Mouse (Mus musculus) retina, embryonic 14.5 days (tissue): ENCODE results near the gene Lyrm4.

ENCODE experiments used
- DNase-seq: peaks from one replicate; pipeline ENCODE4 v3.0.0-alpha.2; 2015; ENCODE audit warnings: low spot score

The Lyrm4 gene

DNA sequence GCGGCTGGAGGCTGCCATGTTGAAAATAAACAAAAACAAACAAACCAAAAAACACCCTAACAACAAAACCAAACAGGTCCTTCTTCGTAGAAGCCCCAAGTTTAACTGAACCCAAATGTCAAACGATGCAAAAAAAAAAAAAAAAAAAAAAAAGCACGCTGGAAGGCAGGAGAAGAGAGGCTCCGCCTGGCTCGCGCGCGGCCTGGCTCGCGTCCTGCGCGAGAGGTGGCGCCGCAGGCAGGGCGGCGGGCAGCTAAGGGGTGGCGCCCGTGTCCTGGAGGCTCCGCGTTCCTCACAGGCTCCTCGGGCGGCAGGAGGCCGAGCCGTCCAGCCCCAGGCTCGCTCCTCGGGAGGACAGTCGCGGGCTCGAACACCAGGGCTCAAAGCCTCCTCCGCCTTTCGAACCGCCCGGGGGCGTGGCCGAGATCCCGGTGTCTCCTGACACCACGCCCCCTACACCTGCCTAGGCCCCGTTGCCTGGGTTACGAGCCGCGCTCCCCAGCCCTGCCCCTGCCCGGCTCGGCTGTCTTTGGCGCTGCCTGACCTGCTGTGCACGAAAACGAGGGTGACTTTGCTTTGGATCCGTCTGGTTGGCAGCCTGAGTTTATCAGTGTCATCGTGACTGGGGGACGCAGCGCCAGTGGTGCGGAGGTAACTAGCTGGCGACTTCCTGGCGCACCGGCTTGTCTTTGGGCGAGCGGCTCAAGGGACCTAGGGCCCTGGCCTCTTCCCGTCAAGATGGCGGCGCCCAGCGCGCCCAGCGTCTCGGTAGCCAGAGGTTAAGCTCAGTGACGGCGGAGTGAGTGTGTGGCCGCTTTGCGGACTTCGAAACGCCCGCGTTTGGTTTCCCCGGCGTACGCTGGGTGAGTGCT, at the start of gene Lyrm4, which contains the start of gene Fars2:
TSS of gene Lyrm4 (minus strand) at position 384 of the 872 bp plus-strand sequence.
TSS of gene Fars2 (plus strand) at position 270 of the 872 bp plus-strand sequence.
- peak; percentile 95 for DNase-seq

DNA sequence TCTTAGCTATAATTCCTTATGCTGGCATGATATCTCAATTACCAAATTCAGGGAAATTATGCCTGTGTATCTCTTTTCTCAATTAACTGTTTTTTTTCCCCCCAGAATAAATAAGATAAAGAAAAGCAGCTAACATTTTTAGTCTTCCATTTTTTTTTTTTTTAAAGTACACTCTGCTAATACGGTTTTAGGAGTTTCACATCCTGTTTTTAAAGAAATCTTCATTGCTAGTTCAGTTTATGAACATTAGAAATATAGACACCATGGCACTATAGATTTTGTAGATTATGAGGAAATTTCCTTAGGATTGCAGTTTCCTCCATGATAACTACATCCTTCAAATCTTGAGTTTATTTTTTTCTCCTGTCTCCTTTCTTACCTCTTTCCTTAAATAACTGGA, 46.6 kb upstream of the Lyrm4 start:
- DNase-seq = no peak

DNA sequence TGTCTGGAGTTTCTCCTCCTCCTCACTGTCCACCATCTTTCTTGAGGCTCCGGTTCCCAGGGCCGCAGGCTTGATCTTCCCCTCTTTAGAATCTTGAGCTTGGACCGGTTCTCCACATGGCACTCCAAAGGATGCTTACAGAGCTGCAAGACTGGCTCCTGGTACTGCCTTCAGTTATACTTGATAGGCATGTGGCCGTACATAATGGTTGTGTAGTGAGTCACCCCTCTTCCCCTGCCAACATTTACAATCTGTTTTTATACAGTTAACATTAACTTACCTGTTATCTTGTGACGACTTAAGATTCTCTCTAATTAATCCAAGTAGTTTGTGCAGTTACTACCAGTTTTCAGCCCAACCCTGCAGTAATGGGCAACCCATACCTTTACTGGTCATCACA, 46.1 kb upstream of the Lyrm4 start:
- no peak for DNase-seq

DNA sequence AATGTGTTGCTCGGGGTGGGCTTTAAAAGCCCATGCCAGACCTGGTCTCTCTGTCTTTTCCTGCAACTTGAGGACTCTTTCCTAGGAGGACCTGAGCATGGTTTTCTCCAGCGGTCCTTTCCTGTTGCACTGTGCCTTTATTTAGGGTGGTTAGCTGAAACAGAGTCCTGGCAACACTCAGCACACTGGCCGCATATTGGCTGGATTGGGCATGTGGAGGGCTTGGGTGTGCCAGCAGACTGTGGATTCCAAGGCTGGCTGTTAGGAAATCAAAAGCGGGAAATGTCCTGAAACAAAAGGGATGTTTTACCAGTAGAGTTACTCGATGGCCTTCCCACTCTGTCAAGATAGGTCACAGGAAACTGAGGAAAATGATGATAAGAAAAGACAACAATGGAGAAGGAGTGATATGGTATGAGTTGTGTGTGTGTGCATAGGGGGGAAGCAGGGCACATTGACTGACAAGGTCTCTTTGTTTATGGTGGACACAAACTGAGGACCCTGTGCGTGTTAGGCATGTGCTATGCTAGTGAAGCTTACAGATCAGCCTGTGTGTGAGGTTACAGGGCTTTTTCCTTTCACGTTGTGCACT, 39.1 kb upstream of the Lyrm4 start:
- no peak for DNase-seq

DNA sequence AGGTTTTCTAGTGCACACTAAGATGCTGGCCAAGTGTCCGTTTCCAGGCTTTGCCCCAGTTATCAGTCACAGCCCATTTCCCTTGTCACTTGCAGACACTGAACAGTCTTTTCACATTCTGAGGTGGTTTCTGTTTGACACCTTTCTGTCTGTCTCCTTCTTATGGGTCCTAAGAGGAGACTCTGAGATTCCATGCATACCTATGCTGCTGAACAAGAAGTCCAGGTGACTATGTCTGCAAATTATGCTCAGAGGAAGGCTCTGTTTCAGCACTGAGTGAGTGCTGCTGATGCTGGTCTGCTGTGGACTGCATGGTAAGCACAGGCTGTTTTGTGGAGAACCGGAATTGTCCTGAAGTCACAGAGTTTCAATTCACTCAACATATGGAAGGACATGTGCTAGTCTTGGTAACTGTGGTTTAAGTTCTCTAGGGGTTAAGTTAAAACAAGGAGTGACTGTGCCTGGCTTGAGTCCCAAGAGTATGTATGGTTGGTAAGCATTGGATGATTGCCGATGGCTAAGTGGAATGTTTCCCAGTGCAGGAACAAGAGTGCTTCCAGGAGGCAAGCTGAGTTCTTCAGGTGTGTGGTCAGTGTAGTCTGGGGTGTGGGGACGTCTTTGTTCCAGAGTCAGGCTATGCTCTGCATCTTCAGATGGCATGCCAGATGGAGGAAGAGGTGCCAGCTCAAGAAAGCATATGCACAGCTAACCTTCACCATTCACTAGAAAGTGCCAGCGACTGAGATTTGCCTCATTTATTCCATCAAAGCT, 35.6 kb upstream of the Lyrm4 start:
- no peak for DNase-seq

DNA sequence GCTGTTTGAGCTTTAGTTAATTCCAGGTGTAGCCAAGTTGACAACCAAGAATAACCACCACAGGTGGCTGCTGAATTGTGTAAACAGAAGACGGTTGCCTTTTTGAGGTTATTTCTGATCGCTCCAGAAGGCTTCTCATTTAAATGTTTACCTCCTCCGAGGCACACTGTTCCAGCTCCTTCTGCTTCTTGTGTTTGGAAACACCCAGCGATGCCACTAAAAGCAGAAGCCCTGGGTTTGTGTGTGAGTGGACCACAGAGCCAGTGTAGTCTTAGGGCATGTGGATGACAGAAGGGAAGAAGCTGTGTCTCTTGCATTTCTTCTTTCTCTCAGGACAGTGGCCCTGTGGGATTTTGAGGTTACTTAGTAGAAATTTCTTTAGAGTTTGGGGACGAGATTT, 32.9 kb upstream of the Lyrm4 start:
- no peak for DNase-seq

DNA sequence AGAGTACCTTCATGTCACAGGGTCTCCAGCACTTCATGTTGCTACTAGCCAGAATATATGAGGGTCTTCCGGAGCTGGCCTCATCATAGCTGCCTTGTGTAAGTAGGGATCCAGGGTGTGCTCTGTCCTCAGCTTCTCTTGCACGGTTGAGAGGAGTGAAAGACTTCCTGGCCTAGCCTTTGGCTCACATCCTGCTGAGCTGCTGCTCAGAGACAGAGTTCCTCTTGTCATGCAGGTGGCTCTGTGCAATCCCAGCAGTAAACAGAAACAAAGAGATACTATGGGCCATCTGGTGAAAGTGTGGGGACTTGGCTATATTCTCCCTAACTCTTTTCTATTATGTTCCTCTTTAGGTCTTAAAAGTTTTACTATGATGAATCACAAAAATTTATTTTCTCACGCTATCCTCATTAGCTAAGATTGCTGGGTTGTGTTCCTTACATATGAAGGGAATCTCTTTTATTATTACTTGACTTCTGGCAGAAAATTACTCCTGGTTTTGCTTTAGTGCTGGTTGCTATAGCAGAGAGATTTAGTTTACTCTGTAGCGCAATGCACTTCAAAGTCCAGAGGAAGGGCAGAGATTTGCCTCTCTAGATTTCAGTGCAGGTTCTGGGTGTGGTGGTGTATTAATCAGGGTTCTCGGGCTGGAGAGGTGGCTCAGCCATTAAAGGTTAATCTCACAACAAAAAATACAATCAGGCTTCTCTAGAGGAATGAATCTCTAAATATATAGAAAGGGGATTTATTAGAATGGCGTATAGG, 32.0 kb upstream of the Lyrm4 start:
- DNase-seq = no peak

DNA sequence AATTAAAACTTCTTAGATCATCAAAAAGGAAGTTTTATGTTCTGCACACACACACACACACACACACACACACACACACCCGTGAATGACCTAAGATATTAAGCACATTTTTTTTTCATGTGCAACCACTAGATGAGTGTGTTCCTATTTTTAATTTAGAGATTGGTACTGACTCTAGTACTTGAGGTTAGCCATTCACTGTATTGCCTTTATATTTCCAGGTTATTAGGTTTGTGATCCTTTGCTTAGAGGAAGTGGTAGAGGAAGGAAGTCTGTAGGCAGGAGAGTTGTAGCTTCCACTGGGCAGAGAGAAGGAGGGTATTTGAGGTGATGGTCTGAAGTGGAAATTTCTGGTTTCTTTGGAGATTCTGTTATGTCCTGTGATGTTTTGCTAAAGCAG, 28.3 kb upstream of the Lyrm4 start:
- DNase-seq = no peak

DNA sequence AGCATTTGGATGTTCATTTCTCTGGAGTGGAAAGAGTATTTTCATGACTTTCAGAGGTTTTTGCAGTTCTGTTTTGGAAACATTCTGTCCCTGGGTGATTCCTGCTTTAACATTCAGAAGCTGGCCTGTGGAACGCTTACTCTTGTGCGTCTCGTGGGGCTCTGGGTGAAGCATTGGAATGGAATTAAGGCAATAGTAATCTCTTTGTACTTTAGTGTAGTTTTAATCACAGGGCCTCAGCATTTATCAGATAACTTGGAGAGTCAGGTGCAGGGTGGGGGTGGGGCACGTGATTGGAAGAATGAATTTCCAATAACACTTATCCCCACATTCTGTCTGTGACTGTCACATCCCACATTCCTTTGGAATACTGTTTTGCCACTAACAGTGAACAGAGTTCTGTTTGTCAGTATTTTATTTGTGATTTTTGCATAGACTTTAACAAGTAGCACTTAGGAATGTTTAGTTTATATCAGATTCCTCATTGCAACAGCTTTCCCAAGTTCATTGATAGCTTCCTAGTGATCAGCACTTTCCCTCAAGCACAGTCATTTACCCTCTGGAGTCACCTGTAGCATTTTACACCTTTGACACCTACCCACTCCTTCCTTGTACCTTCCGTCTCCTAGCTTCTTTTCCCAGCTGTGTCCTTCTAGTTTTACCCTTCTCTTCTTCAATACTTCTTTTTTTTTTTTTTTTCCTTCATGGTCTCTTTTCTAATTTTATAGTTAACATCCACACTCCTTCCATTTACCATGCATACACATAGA, 23.1 kb upstream of the Lyrm4 start:
- DNase-seq = no peak

DNA sequence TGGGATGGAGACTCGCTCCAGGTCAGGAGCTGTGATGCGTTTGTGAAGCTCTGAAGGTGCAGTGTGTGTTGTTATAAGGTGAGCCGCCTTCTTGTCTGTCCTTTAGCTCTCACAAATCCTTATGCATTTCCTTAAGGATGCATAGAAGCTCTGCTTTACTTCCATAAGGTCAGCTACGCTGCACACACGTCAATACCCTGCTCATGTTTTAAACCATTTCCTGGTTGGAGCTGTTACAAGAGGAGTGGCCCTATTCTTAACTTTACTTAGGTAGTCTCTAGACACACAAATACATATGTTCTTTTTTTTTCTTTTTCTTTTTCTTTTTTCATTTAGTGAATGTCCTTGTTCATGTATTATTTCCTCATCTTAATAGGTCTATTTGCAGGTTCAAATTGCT, 22.4 kb upstream of the Lyrm4 start:
- no peak for DNase-seq

DNA sequence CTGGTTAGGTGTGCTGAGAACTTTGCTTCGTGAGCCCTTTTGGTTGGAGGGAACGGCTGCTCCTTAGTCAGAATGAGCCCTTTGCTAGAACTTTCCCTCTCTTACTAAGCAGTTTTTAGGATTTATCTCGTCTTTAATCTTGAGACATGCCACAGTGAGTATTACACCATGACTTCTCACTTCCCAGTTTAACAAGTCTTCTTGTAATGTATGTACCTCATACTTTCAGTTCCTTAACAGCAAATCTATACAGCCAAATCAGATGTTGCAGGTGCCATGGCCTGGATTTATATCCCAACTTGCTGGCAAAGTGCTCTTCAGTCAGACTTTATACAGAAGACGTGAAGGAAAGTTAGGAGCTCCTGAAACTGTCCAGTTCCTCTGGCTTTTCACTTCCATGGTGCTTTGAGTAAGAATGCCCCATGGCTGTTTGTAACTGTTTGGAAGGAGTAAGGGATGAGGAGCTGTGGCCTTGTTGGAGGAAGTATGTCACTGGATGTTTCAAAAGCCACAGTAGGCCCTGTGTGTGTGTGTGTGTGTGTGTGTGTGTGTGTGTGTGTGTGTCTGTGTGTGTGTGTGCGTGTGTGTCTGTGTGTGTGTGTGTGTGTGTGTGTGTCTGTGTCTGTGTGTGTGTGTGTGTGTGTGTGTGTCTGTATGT, 14.8 kb upstream of the Lyrm4 start:
- no peak for DNase-seq

DNA sequence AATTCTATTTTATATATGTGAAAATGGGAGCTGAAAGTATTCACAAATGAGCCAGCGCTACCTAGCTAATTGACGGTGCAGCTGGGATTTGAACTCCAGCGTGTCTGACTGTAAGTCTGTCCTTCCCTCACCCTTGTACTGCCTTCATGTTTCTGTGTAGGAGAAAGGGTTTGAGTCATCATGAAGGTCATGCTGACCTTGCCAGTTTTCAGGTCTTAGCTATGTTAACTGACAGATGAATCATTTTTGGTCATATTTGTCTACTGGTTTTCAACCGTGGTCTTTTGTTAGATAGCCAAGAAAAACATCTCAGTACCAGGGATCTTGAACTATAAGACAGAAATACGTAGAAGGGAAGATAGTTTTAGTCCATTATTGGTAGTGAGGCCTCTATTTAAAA, 14.1 kb upstream of the Lyrm4 start:
- no peak for DNase-seq

DNA sequence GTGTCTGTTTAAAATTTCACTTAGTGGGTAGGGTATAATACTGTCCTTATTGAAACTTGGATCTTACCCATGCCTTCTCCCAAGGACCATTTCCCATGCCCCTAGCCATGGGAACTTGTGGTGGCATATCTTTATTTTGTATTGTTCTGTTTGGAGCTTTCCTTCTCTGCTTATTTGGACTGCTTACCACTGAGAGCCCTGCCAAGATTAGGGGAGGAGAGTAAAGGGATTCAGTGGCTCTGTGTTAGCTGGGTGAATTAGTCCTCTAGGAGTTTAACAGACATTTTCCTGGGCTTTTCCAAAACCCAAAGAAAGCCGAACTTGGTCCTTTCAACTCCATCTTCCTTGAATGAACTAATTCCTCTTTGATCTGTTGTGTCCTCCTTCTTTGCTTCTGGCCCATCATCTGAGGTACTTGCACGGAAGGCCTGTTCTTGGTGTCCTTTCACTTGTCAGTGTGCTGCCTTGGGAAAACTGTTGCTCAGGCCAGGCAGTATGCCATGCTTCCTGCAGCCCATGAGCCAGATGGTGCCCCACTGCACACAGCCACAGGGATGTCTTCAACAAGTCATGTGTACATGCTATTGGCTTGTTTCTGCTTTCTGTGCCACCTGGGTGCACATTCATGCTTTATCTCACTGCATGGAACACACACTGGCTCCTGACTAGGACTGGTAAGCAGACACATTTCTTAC, 12.2 kb upstream of the Lyrm4 start:
- DNase-seq = no peak

DNA sequence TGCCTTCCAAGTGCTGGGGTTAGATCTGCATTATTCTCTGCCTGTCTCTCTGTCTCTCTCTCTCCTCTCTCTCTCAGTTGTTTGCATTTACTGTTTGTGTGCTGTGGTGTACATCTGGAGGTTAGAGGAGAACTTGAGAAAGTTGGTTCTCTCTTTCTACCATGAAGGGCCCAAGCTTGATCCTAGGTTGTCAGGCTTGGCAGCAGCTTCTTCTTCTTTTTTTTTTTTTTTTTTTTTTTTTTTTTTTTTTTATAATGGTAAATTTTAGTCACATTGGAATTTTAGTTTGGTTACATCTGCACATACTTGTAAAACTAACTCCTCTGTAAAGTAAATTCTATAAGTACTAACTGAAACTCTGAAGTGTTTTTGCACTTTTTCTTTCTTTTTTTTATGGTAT, 3.3 kb upstream of the Lyrm4 start:
- DNase-seq = no peak

DNA sequence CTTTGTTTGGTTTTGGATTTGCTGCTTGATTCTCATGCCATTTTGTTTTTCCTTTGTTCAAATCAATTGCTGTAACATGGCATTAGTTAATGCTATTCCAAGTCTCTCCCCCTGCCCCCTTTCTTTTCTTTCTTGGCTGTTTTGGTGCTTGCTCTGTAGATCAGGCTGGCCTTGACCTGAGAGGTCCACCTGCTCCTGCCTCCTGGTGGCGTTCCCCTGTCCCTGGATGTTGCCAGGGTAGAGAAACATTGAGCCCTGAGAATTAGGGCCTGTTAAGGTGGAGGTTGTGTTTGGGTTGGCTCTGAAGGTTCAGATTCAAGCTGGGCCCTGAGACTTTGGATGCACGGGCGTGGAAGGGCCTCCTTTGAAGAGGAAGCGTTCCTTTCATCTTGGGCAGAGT, 2.4 kb upstream of the Lyrm4 start:
- no peak for DNase-seq

DNA sequence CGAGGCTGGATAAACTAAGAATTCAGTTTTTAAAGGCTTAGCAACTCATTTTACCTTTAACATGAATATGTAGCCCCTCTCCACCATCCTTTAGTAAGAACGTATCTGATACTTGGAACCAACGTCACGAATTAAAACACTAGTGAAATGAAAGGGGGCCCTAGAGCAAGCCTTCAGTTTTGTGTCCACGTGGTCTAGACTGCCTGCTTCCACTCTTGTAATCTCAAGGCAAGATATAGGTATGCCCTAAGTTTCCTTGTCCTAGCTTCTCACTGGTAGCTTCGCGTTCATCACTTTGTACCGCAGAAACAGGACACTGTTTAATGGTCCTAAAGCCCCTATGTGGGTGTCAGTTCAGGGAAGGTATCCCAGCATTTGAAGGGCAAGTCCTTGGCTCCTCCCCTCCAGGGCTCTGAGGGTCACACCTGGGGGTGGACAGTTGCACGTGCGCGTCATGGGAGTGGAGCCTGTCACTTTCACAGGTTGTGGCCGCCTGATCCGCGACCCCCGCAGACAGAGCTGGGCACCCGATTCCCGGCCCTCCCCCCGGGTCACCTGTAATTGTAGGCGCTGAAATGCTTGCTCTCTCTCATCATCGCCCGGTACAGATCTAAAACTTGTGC, 695 bp downstream of the Lyrm4 start:
- DNase-seq = peak; percentile 38

DNA sequence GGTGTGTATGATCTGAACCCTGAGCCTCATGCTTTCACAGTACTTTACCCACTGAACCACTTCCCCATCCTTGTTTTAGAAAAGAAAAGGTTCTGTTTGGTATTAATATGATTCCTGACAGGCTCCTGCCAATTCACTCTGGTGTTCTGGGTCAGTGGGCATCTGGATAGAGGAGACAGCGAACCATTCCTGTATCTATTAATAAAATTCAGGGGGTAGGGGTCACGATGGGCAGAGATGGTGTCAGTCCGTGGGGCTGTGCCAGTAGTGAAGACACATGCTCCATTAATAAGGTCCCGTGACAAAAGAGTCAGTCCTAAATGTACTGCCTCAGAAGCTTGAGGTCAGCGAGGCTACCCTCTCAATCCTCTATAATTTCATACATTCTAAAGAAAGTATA, 4.1 kb downstream of the Lyrm4 start:
- no peak for DNase-seq

DNA sequence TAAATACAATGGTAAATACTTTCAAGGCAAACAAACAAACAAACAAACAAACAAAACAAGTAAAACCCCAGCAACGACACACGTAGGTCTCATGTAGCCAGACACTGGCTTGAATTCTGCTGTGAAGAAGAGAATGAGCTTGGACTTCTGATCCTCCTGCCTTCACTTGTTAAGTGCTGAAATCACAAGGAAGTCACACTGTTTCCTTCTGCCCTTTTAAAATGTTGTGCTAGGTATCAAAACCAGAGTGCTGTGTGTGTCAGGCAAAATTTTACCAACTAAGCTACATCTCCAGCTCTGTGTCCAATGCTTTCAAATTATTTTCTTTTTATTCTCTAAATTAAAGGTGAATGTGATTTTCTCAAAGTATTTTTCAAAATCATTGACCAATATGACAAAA, 6.0 kb downstream of the Lyrm4 start:
- no peak for DNase-seq

DNA sequence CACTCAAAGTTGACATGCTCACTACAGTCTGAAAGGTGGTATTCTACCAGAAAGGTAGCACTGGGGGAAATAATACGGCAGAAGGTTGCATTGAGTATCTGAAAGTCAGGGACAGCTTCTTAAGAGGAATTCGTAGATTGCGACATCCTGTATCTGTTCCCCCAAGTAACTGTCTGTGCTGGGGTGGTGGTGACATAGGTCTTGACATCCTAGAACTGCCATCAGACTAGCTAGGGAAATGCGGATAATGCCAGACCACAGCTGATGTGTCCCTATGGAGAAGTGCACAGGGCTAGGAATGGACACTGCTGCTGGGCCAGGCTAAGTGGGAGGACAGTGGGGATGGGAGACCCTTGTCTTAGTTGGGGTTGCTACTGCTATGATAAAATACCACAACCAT, 8.8 kb downstream of the Lyrm4 start:
- DNase-seq = no peak

DNA sequence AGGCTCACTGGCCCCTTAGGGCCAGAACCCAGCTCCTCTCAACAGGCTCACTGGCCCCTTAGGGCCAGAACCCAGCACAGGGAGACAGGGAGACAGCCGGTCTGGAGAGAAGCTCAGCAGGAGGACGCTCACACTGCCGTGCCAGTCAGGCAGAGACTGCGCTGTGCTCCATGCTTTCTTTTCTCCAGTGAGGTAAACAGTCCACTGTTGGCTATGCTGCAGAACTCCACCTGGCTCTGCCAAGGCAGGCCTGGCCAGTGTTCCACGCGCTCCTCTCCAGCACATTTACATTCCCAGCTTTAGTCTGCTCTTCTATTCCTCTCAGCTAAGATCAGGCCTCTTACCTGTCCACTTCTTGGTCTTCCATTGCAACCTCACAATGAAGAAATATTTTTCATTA, 11.7 kb downstream of the Lyrm4 start:
- DNase-seq = no peak
